Mouse (Mus musculus): ENCODE data around the gene Gm14569. TPM values are rescaled to one million over a fixed set of nuclear protein-coding genes. Genes with fewer than 3 reads are reported as not detected.

Gene Gm14569
- polyA plus RNA-seq, 1 experiment = 54.0 TPM

- H3K4me3 ChIP-seq (ENCODE audit: control insufficient read depth, low read depth, low read length) = peak overlapping the region; percentile 90
- no peak for TF ChIP-seq CTCF (IDR thresholded peaks at IDR 0.05; ENCODE audit: control insufficient read depth, insufficient read depth, insufficient replicate concordance, low read depth, low read length)
- no peak for TF ChIP-seq POLR2A (IDR thresholded peaks at IDR 0.05; ENCODE audit: control insufficient read depth, low read depth, low read length)
- H3K4me1 ChIP-seq (ENCODE audit: control insufficient read depth, insufficient read depth, low read length) = no peaks in the 10 kb centered on the region
- H3K27me3 ChIP-seq (ENCODE audit: control insufficient read depth, insufficient read depth, low read length) = no peaks in the 10 kb centered on the region
- no peak overlapping the region; the same call in 1 of the 2 replicates for H3K27ac ChIP-seq (ENCODE audit: control insufficient read depth, insufficient read depth, low read depth, low read length)
- no peaks in the 10 kb centered on the region for H3K36me3 ChIP-seq (ENCODE audit: control insufficient read depth, insufficient read depth, low read length)
These were observed 89.3 kb downstream of the Gm14569 start for GRCm38 (mm10) chrX:36402316-36402715.

GRCm38 (mm10) chrX:36400980-36401379 lies 90.7 kb downstream of the Gm14569 start, which contains the start of gene Gm6268:
TSS of gene Gm6268 (plus strand) at chrX:36401280.
- H3K27me3 ChIP-seq (ENCODE audit: control insufficient read depth, insufficient read depth, low read length) = no peaks in the 10 kb centered on the region
- no peak; the same call in 1 of the 2 replicates for TF ChIP-seq POLR2A (IDR thresholded peaks at IDR 0.05; ENCODE audit: control insufficient read depth, low read depth, low read length)
- TF ChIP-seq CTCF (IDR thresholded peaks at IDR 0.05; ENCODE audit: control insufficient read depth, insufficient read depth, insufficient replicate concordance, low read depth, low read length) = no peak
- H3K27ac ChIP-seq (ENCODE audit: control insufficient read depth, insufficient read depth, low read depth, low read length) = peak within 1 kb of the TSS; percentile 94
- no peaks in the 10 kb centered on the region for H3K4me1 ChIP-seq (ENCODE audit: control insufficient read depth, insufficient read depth, low read length)
- H3K4me3 ChIP-seq (ENCODE audit: control insufficient read depth, low read depth, low read length) = peak within 1 kb of the TSS; percentile 90
- no peaks in the 10 kb centered on the region for H3K36me3 ChIP-seq (ENCODE audit: control insufficient read depth, insufficient read depth, low read length)

- H3K4me1 ChIP-seq (ENCODE audit: control insufficient read depth, insufficient read depth, low read length) = no peaks in the 10 kb centered on the region
- no peak overlapping the region for H3K4me3 ChIP-seq (ENCODE audit: control insufficient read depth, low read depth, low read length)
- TF ChIP-seq CTCF (IDR thresholded peaks at IDR 0.05; ENCODE audit: control insufficient read depth, insufficient read depth, insufficient replicate concordance, low read depth, low read length) = no peak
- no peak for TF ChIP-seq POLR2A (IDR thresholded peaks at IDR 0.05; ENCODE audit: control insufficient read depth, low read depth, low read length)
- H3K27ac ChIP-seq (ENCODE audit: control insufficient read depth, insufficient read depth, low read depth, low read length) = no peak overlapping the region
- no peaks in the 10 kb centered on the region for H3K36me3 ChIP-seq (ENCODE audit: control insufficient read depth, insufficient read depth, low read length)
- no peaks in the 10 kb centered on the region for H3K27me3 ChIP-seq (ENCODE audit: control insufficient read depth, insufficient read depth, low read length)
These were observed 98.4 kb downstream of the Gm14569 start for GRCm38 (mm10) chrX:36393279-36393678.

- Histone ChIP-seq H3K4me1 (ENCODE audit: control insufficient read depth, insufficient read depth, low read length) (no peaks in the 10 kb centered on the region), H3K27me3 (ENCODE audit: control insufficient read depth, insufficient read depth, low read length) (no peaks in the 10 kb centered on the region), H3K36me3 (ENCODE audit: control insufficient read depth, insufficient read depth, low read length) (no peaks in the 10 kb centered on the region), H3K4me3 (ENCODE audit: control insufficient read depth, low read depth, low read length) (no peak overlapping the region), H3K27ac (ENCODE audit: control insufficient read depth, insufficient read depth, low read depth, low read length) (no peak overlapping the region)
- no peak for TF ChIP-seq CTCF (IDR thresholded peaks at IDR 0.05; ENCODE audit: control insufficient read depth, insufficient read depth, insufficient replicate concordance, low read depth, low read length)
- no peak for TF ChIP-seq POLR2A (IDR thresholded peaks at IDR 0.05; ENCODE audit: control insufficient read depth, low read depth, low read length)
These were observed 99.0 kb downstream of the Gm14569 start for GRCm38 (mm10) chrX:36392672-36393071.

GRCm38 (mm10) chrX:36390503-36390902 lies 101.1 kb downstream of the Gm14569 start:
- TF ChIP-seq CTCF (IDR thresholded peaks at IDR 0.05; ENCODE audit: control insufficient read depth, insufficient read depth, insufficient replicate concordance, low read depth, low read length) = no peak
- TF ChIP-seq POLR2A (IDR thresholded peaks at IDR 0.05; ENCODE audit: control insufficient read depth, low read depth, low read length) = no peak

GRCm38 (mm10) chrX:36389971-36390370 lies 101.7 kb downstream of the Gm14569 start:
- Histone ChIP-seq H3K4me3 (ENCODE audit: control insufficient read depth, low read depth, low read length) (no peak overlapping the region), H3K27ac (ENCODE audit: control insufficient read depth, insufficient read depth, low read depth, low read length) (no peak overlapping the region), H3K36me3 (ENCODE audit: control insufficient read depth, insufficient read depth, low read length) (no peaks in the 10 kb centered on the region), H3K4me1 (ENCODE audit: control insufficient read depth, insufficient read depth, low read length) (no peaks in the 10 kb centered on the region), H3K27me3 (ENCODE audit: control insufficient read depth, insufficient read depth, low read length) (no peaks in the 10 kb centered on the region)
- no peak for TF ChIP-seq CTCF (IDR thresholded peaks at IDR 0.05; ENCODE audit: control insufficient read depth, insufficient read depth, insufficient replicate concordance, low read depth, low read length)
- no peak for TF ChIP-seq POLR2A (IDR thresholded peaks at IDR 0.05; ENCODE audit: control insufficient read depth, low read depth, low read length)

More at GRCm38 (mm10) chrX:36390503-36390902, 101.1 kb downstream of the Gm14569 start:
- H3K27ac ChIP-seq (ENCODE audit: control insufficient read depth, insufficient read depth, low read depth, low read length) = no peak overlapping the region
- H3K36me3 ChIP-seq (ENCODE audit: control insufficient read depth, insufficient read depth, low read length) = no peaks in the 10 kb centered on the region
- H3K4me3 ChIP-seq (ENCODE audit: control insufficient read depth, low read depth, low read length) = no peak overlapping the region
- no peaks in the 10 kb centered on the region for H3K27me3 ChIP-seq (ENCODE audit: control insufficient read depth, insufficient read depth, low read length)
- no peaks in the 10 kb centered on the region for H3K4me1 ChIP-seq (ENCODE audit: control insufficient read depth, insufficient read depth, low read length)

GRCm38 (mm10) chrX:36385340-36385739 lies 106.3 kb downstream of the Gm14569 start:
- no peaks in the 10 kb centered on the region for H3K4me1 ChIP-seq (ENCODE audit: control insufficient read depth, insufficient read depth, low read length)
- TF ChIP-seq POLR2A (IDR thresholded peaks at IDR 0.05; ENCODE audit: control insufficient read depth, low read depth, low read length) = no peak
- TF ChIP-seq CTCF (IDR thresholded peaks at IDR 0.05; ENCODE audit: control insufficient read depth, insufficient read depth, insufficient replicate concordance, low read depth, low read length) = no peak
- no peak overlapping the region for H3K4me3 ChIP-seq (ENCODE audit: control insufficient read depth, low read depth, low read length)

More at GRCm38 (mm10) chrX:36385340-36385739, 106.3 kb downstream of the Gm14569 start:
- Histone ChIP-seq H3K27me3 (ENCODE audit: control insufficient read depth, insufficient read depth, low read length) (no peaks in the 10 kb centered on the region), H3K36me3 (ENCODE audit: control insufficient read depth, insufficient read depth, low read length) (no peaks in the 10 kb centered on the region), H3K27ac (ENCODE audit: control insufficient read depth, insufficient read depth, low read depth, low read length) (no peak overlapping the region)

Other genes with a start within 250 kb of the Gm14569 start
- gene Lonrf3, start 163.5 kb downstream of the Gm14569 start, polyA plus RNA-seq (2012; rRNA removed) = 7.7 and 10.4 TPM in 2 replicates
- gene Gm6268, start 90.5 kb downstream of the Gm14569 start, polyA plus RNA-seq (2012; rRNA removed) = 3.7 and 5.1 TPM in 2 replicates
- gene Pgrmc1, start 106.4 kb upstream of the Gm14569 start, polyA plus RNA-seq (2012; rRNA removed) = 50.7 and 51.3 TPM in 2 replicates
- gene Akap17b, start 153.6 kb upstream of the Gm14569 start, polyA plus RNA-seq (2012; rRNA removed) = 0.91 and 1.3 TPM in 2 replicates

Measured in testis, adult 2 months (tissue).